ENCODE assay signal across 6 mouse cellular contexts in the genomic region with DNA sequence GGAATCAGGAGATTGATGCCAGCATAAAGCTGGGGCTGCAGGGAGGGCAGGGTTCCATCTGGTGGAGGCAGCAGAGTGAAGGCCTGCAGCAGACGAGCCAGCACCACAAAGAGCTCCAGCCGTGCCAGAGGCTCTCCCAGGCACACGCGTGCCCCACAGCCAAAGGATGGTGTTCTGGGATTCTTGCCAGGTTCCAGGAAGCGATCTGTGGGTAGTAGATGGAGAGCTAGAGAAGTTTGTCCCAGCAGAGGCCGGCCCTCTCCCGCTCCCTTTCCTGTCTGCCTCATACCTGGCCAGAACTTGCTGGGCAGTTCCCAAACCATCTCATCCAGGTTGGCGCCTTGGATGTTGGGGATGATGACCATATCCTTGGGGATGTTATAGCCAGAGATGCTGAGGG. TPM values are rescaled to one million over a fixed set of nuclear protein-coding genes. Genes with fewer than 3 reads are reported as not detected.
"Had no signal": no experiment of that assay in that cellular context is flagged by ENCODE, and none has a peak within 500 bp of the region (broad histone marks: within the 10 kb centered on the region; RNA-seq: fewer than 3 reads in every experiment).

No protein-coding gene starts in this region.

RNA-seq across cellular contexts. Expression of gene C4b, which starts 23.8 kb away (rescaled TPM):
- polyA plus RNA-seq: heart, embryonic 11.5 days; hindbrain, embryonic 11.5 days; hindbrain, embryonic 13.5 days; kidney, embryonic 14.5 days; limb, embryonic 11.5 days had no signal

RNA-seq across cellular contexts. Expression of gene Tnxb, which starts 49.6 kb away (rescaled TPM):
- polyA plus RNA-seq: inflammation-experienced regulatory T-cells, adult 6 months; limb, embryonic 11.5 days had no signal
